Mouse (Mus musculus): ENCODE measurements around the gene Fyn.
A peak's percentile ranks its signal among the peaks of the same experiment; 100 is the strongest.

The Fyn gene

DNA sequence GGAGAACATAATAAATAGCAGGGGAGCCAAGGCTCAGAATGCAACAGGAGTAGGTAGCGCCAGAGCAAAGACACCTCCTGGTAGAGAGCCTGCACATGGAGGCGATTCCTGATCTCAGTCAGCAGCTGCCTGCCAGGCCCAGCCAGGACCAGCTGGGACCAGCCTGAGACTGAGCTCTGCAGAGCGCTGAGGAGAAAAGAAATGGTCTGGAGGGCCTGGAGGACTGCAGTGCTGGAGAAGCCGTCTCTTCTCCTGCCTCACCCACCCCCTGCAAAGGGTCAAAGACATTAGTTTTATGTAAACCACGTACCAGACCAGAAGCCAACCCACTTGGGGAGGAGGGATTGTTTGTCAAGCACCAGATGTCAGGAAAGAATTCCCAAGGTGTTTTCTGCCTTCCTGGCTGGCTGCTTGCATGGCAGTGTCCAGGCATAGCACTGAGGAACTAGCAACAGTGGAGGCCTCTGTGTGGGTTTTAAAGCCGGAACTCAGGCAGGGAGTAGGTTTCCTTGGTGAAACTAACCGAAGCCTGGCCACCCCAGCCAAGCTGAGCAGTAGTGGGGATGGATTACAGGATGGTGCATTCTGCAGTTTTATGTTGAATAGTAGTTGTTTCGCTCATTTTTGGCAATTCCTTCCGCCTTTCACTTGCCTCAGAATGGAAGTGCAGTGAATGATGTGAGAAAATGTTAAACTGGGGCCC lies 165.8 kb downstream of the Fyn start:
- DNase-seq (ENCODE audit: low spot score in 2 of 2): peak in 1 of 2 experiments; percentile 30

GRCm38 (mm10) chr10:39535347-39535746 lies 166.7 kb downstream of the Fyn start:
- DNase-seq (ENCODE audit: low spot score in 2 of 2): no peak

DNA sequence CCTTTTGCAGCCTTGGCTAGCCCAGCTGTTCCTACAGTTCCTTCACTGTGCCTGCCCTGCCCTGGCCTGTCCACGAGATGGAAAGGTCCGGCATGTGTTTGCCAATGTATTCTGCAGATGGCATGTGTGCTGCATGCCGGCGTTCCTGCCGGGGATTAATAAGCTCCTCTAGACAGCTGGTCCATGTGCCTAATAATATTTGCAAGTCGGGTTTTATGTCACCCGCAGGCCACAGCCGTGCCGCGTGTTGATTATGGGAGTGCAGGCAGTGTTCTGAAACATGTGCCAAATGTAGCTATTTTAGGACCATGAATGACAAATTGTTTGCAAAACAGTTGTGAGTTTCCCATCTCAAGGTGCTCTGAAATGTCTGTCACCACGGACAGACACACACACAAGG lies 167.6 kb downstream of the Fyn start:
- DNase-seq (ENCODE audit: low spot score in 2 of 2): peak in 1 of 2 experiments; percentile 47

DNA sequence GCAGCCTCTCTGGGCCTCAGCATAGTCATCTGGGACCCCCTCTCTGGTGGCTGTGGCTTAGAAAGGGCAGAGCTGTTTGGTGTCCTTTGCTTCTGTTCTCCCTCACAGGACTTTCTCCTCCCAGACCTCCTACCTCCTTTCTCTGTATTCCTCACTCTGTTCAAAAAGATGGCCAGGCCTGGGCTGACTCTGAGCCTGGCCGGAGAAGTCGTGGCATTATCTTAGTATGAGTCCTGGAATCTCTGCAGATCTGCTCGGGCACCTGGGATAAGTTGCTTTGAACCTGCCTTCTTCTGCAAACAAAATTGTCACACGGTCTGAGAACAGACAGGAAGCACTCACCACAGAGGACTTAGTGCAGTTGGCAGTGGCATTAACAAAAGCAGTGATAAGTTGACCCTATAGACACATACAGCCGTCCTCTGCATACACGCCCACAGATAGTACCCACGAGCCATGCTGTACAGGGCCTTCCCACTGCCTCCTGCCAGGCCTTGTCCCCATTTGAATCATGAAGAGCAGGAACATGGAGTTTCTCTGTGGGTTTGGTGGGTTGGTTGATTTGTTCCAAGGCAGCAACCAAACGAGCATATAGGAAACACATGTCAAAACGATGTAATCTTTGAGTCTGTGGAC lies 171.5 kb downstream of the Fyn start:
- DNase-seq (ENCODE audit: low spot score in 2 of 2): no peak

DNA sequence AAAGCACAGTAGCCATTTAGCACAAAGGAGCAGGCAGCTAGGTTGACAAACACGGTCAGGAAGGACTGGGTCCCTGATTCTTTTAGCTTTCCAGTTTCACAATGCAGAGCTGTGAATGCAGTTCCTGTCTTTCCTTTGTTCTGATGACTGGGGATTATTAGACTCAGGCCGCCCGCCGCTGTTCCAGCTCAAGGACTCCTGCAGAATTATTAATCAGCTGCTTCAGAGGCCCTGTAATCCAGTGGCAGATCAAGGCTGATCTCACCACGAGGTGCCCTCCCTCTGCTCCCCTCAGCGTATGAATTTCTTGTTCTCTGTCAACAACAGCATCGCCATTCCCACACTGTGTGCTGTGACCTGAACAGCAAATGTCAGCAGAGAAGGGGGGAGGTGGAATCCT lies 172.3 kb downstream of the Fyn start:
- peak in 1 of 2 experiments; percentile 42 for DNase-seq (ENCODE audit: low spot score in 2 of 2)

DNA sequence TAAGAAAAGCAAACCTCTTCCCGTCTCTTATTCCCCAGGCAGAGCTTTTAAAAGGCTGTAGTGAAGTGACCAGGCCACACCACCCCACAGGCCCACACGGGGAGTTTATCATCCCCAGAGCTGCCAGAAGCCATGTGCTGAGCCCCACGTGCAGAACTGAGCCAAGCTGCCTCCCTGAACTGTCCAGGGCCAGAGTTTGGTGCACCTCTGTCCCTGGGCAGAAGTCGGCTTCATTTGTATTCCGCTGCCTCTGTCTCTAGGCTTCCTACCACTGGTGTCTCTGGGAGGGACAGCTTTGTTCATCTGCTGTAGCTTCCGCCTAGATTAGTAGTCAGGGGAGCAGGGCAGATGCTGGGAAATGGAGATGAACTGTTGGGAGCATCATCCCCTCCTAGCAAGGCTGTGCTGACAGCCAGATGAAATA lies 172.8 kb downstream of the Fyn start:
- DNase-seq (ENCODE audit: low spot score in 2 of 2): no peak

DNA sequence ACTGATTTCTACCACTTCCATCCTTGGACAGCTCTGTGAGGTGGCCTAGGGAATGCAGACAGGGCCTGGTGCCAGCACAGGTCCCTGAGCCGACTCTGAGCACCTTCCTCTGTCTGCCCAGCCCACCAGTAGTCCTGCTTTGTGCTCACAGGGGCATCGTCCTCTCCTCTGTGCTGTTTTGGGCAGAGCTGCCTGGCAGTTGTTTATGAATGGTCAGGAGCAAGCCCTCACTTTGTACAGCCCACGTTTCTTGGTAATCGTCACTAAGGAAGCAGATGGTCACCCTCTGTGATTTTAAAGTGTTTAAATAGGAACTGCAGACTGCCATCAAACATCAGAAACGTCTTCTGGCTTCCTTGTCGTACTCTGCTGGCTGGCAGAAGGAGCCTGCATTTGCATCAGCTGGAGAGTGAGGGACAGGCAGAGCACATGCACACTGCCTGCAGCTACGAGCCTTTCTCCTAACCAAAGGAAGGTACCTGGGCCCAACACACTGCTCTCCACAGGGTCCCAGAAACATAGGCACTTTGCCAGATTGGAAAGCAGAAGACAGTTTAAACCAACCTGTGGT lies 173.4 kb downstream of the Fyn start:
- peak in 1 of 2 experiments; percentile 45 for DNase-seq (ENCODE audit: low spot score in 2 of 2)

- peak in 1 of 2 experiments; percentile 36 for DNase-seq (ENCODE audit: low spot score in 2 of 2)
Measured at GRCm38 (mm10) chr10:39542535-39543257, 174.0 kb downstream of the Fyn start.

DNA sequence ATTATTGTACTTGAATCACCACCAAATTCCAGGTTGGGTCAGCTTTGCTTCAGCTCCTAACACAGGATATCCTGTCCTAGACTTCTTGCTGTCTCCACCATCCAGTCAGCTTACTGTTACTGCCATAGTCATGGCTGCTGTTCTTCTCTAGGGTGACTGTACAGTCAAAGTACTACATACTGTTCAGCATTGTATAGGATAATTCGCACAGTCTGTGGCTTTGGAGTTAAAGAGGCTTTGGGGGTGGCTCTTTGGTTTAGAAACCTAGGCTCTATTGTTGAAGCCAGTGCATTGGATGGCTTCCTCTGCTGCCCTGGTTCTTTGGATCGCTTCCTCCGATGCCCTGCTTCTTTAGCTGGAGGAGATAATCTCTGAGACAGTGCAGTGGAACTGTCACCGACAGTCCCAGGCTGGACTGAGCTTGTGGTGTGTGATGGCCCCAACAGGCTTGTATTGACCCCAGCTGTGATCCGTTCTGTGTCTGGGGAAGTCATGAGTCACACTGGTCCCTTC lies 174.7 kb downstream of the Fyn start:
- DNase-seq (ENCODE audit: low spot score in 2 of 2): no peak

DNA sequence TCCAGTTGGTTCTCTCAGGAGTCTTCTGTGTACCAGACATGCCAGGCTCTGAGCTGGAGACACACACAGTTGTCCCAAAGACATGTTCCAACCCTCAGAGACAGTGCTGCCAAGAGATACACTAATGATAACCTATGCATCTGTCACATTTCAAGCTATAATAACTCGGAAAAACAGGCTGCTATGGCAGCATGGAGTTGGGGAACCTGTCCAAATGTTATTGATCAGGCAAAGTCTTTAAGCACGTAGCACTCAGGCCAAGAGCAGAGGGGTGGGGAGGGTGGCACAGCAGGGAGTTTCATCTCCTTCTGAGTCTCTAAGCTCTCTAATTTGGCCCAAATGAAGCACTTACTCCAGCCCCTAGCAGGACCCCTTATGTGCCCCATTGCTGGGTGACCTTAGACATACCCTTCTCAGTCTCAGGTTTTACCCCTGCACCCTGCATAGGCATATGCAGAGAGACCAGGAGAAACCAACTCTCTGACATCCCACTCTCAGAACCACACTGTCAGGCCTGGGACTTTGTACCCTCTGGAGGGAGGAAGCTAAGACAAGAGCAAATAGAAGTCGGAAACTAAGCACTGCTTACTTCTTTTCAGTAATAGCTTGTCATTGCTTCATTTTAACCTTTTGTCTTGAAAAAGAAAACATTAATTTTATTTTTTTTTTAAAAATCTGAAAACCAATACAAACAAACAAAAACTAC lies 178.9 kb downstream of the Fyn start:
- DNase-seq (ENCODE audit: low spot score in 2 of 2): no peak

DNA sequence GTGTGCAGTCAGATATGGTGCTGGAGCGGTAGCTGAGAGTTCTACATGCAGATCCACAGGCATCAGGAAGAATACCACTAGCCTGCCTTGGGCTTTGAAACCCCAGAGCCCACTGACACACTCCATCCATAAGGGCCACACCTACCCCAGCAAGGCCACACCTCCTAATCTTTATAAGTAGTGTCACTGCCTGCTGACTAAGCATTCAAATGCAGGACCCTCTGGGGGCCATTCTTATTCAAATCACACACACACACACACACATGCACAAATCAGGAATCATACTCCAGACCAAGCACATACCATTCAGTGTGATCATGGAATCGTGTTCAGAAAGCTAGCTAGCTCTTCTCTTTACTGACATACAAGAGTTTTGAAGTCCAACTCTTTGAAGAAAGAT lies 182.1 kb downstream of the Fyn start:
- DNase-seq (ENCODE audit: low spot score in 2 of 2): no peak

GRCm38 (mm10) chr10:39551637-39552185 lies 183.1 kb downstream of the Fyn start:
- no peak for DNase-seq (ENCODE audit: low spot score in 2 of 2)

DNA sequence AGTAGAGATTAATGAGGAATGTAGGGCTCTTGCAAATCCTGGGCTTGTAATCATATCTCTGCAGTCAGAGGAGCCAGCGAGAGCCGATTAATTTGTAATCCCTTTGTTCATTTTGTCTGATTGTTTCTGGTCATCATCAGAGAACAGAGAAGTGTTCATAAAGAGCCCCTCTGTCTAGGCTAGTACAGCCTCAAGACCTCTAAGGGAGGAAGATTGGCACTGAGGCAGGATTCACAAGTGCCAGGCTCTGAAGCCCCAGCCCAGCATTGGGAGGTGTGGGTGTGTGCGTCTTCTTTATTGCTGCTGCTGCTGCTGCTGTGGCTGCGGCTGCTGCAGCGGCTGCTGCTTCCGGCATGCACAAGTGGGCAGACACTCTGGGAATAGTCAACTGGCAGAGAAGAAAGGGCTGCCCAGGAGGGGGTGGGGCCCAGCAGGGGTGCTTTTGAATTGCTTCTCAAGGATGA lies 183.7 kb downstream of the Fyn start:
- no peak for DNase-seq (ENCODE audit: low spot score in 2 of 2)

DNA sequence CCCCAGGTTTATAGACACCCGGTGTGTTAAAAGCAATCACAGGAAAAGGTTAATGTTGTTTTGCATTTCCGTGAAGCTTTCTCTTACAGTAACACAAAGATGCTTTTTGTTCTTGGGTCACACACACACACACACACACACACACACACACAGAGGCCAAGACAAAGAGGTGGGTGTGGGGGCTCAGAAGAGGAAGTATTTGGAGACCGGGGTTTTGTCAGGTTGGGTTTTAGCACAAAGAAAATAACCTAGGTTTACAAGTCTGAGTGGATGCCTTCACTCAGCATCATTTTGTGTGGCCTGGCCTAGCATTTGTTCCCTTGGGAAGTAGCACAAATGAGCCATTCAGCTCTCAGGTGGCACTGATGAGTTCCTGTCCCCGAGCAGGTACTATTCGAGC lies 184.2 kb downstream of the Fyn start:
- DNase-seq (ENCODE audit: low spot score in 2 of 2): no peak

- no peak for DNase-seq (ENCODE audit: low spot score in 2 of 2)
Measured at GRCm38 (mm10) chr10:39555289-39555715, 186.6 kb downstream of the Fyn start.

GRCm38 (mm10) chr10:39555740-39556139 lies 187.1 kb downstream of the Fyn start:
- DNase-seq (ENCODE audit: low spot score in 2 of 2): no peak

DNA sequence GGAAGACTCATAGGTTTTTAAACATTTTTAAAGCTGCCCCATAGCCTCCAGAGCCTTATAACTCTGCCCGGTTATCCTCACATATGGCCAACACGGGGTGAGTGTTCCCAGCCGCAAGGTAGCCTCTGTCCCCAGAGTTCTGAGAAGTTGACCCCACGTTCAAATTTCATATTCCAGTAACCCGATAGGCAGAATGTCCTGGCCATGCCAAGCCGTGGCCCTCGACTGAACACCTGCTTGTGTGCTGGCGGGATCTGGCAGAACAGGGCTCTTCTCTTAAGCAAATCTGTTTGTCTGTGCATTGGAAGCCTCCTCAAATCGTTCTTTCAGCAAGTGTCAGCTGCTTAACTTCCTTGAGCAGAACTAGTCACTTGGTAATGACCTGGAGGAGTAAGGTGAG lies 188.7 kb downstream of the Fyn start:
- no peak for DNase-seq (ENCODE audit: low spot score in 2 of 2)

DNA sequence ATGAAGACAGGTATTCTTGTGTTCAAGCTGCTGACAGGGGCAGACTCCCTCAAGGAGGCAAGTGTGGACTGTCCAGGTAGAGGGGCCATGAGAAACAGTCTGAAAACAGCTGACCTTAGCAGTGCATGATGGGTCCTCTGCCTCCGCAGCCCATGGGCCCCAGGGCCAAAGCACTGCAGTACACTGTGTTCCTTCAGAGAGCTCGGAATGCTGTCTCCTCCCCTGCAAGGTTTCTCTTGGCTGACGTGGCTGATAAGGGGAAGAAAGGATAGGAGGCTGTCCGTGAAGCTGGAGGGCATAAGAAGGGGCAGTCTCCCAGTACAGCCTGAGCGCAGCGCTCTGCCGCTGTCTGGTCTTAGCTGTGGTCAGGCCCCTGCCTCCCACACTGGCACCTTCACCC lies 189.2 kb downstream of the Fyn start:
- DNase-seq (ENCODE audit: low spot score in 2 of 2): no peak

DNA sequence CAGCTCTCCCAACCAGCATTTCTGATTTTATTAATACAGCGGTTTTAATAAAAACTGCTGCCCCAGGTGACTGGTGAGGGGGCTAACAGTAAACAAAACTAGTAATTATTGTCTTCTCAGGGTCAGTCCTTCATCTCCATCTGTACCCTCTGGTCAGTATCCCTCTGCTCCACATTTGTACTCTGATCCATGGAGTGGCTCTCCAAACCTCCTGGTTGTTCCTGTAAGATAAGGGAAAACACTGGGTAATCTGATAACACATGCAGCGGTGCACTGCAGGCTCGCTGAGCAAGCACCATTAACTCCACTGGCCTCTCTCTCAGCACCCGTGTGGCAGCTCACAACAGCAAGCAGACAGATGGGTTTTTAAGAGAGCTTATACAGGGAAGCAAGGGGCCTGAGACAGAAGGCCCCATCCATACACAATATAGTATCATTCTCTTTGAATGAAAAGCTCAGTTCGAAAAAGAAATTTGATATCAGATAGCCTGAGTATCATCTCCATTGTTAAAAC lies 189.9 kb downstream of the Fyn start:
- DNase-seq (ENCODE audit: low spot score in 2 of 2): no peak

- no peak for DNase-seq (ENCODE audit: low spot score in 2 of 2)
Measured at GRCm38 (mm10) chr10:39559321-39559720, 190.7 kb downstream of the Fyn start.

- DNase-seq (ENCODE audit: low spot score in 2 of 2): no peak
Measured at GRCm38 (mm10) chr10:39562383-39562782, 193.7 kb downstream of the Fyn start.

Measured in cerebellum, postnatal 4 days (tissue).